Mouse (Mus musculus) lung, embryonic 14.5 days (tissue): ENCODE data around the gene Actrt2. TPM values are rescaled to one million over a fixed set of nuclear protein-coding genes. Genes with fewer than 3 reads are reported as not detected.
A peak's percentile ranks its signal among the peaks of the same experiment; 100 is the strongest.

Experiments
- ATAC-seq: fragments of 200-750 bp; cut with Nextera tagmentation; 2 replicates; pipeline ENCODE4 v1.8.0; 2017; ENCODE audit warnings: mild to moderate bottlenecking, moderate TSS enrichment, moderate library complexity; ENCODE audit not compliant: insufficient read depth
- DNase-seq: peaks from one replicate; pipeline ENCODE4 v3.0.0-alpha.2; 2015
- H3K27ac ChIP-seq: fragments of 300-500 bp; sonication (generic); 2 replicates; pipeline ENCODE4 v1.5.1; 2014; ENCODE audit warnings: low read depth, mild to moderate bottlenecking, moderate library complexity
- H3K27me3 ChIP-seq: fragments of 300-500 bp; sonication (generic); 2 replicates; pipeline ENCODE4 v1.6.1; 2014; ENCODE audit warnings: low read length, control low read depth; ENCODE audit not compliant: insufficient read depth
- H3K36me3 ChIP-seq: fragments of 300-500 bp; sonication (generic); 2 replicates; pipeline ENCODE4 v1.6.1; 2014; ENCODE audit warnings: control low read depth; ENCODE audit not compliant: insufficient read depth
- H3K4me1 ChIP-seq: fragments of 300-500 bp; sonication (generic); 2 replicates; pipeline ENCODE4 v1.6.1; 2014; ENCODE audit warnings: antibody characterized with exemption, control low read depth; ENCODE audit not compliant: insufficient read depth
- H3K4me2 ChIP-seq: fragments of 300-500 bp; sonication (generic); 2 replicates; pipeline ENCODE4 v1.6.1; 2014; ENCODE audit warnings: mild to moderate bottlenecking
- H3K4me3 ChIP-seq: fragments of 300-500 bp; sonication (generic); 2 replicates; pipeline ENCODE4 v1.5.1; 2014; ENCODE audit warnings: low read depth, low read length
- H3K9ac ChIP-seq: fragments of 300-500 bp; sonication (generic); 2 replicates; pipeline ENCODE4 v1.6.1; 2014
- H3K9me3 ChIP-seq: fragments of 300-500 bp; sonication (generic); 2 replicates; pipeline ENCODE4 v1.6.1; 2016; ENCODE audit warnings: low read depth, low read length, control low read depth
- CTCF ChIP-seq: IDR thresholded peaks from 2 replicates; pipeline ENCODE4 v1.5.1; 2016; ENCODE audit warnings: antibody characterized with exemption, low read depth
- WGBS: fragments of 180-500 bp; shearing (Covaris S2); extraction: QIAGEN DNeasy Blood & Tissue Kit; methylation state at CpG from one replicate; pipeline ENCODE4 v1.1.7; 2014; 5-methylcytosine and 5-hydroxymethylcytosine counted together
- polyA plus RNA-seq: library from polyadenylated mRNA; unstranded; fragments of >200 nt; fragmentation: Nextera tagmentation; extraction: Ambion mirVana; gene quantifications from 2 replicates; pipeline ENCODE4 v1.2.1, GENCODE M21; 2014

Actrt2 gene
- polyA plus RNA-seq, 1 experiment from 2014 or later, result not detected

DNA sequence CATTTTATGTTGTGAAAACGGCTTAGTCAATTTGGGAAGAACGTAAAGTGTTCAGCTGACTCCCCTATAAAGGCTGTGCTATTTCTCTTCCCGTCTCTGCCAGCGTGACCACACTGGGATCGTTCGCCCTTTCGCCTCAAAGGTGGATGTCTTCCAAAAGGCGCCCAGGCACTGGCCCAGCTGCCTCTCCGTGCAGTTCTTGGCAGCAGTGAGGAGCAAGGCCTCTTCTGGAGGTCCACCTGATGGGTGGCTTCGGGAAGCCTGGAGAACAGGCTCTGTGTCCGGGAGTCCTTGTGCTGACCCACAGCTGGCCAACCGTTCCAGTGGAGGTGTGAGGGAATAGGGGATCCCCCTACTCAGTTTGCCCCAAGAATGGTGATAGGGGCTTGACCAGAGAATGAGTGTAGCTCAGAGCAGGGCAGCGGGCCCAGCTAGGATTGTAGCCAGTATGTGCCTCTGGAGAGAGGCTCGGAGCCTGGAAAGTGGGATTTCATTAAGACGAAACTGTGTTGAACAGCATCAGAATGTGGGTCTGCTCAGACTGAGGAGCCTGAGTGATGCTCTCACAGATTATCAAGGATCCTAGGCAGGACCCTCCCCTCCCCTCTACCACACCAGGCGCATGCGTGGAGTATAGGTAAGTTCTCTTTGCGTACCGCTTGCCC lies 18.5 kb downstream of the Actrt2 start:
- Histone ChIP-seq H3K27me3 (peaks cover under 1% of the 10 kb centered on the region; the same call in 1 of the 2 replicates), H3K36me3 (no peaks in the 10 kb centered on the region), H3K4me1 (no peaks in the 10 kb centered on the region), H3K27ac (no peak overlapping the region), H3K4me3 (no peak overlapping the region), H3K4me2 (no peak overlapping the region), H3K9ac (no peak overlapping the region), H3K9me3 (peaks cover 4% of the 10 kb centered on the region; the same call in 1 of the 2 replicates)
- WGBS, result 79% methylated on average over 19 of the region's 19 CpGs
- no peak for DNase-seq
- no peak for TF ChIP-seq CTCF
- ATAC-seq, result no peak

DNA sequence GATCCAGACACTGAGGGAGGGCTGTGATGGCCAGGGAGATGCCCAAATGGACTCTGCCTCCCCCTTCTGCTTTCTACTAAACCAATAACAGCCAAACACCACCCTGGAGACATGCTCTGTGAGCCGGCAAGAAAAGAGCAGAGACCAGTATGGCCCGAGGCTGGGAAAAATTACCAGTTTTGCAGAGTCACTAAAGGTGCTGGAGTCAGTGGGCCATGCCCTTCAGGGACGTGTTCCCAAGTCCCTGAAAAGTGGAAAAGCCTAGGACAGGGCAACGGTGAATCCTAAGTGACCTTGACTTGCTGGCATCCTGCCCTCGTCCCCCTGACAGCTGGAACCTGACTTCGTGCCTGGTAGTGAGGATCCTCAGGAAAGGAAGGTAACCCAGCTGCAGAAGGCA lies 25.2 kb downstream of the Actrt2 start:
- no peak for DNase-seq
- Histone ChIP-seq H3K27ac (no peak overlapping the region), H3K4me2 (no peak overlapping the region)

DNA sequence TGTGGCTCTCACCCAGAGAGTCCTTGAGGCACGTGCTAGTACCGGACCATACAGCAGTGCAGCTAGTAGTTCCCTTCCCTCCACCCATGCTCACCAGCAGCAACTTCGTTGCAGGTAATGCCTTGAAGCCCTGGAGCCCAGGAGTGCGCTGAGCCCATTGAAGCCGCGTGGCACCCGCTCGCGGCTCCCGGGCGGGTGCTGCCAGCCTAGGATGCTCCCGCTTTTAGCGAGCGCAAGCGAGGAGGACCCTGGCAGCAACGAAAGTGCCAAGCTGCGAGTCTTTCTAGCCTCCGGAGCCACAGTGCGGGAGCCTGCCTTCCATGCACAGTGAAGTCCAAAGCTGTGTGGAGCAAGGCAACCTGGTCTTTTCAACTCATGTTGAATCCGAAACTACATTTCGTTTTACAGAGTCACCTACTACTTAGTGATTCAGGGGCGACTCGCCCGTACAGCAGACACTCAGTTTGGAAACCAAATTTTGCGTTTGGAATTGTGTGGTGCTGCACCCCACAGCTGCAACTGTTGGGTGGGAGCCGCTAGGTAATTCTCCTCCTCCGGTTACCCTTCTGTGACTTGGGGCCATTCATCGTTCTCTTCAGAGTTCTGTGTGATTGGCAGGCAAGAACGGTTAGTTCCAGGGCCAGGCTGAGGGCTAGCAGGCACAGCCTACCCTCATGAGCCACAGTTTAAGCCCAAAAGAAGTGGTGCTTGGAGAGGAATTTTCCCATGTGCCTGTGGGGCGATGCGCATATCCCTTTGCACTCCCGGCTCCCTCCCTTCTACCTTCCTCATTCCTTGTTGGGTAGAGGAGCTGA lies 26.2 kb downstream of the Actrt2 start:
- DNase-seq (no peak), ATAC-seq (no peak)
- no peaks in the 10 kb centered on the region for H3K9me3 ChIP-seq
- TF ChIP-seq CTCF, result no peak
- no peak overlapping the region for H3K27ac ChIP-seq
- H3K27me3 ChIP-seq, result peaks cover 75% of the 10 kb centered on the region
- H3K9ac ChIP-seq, result no peak overlapping the region
- 3% methylated on average over 32 of the region's 32 CpGs for WGBS
- H3K4me3 ChIP-seq, result peak overlapping the region; percentile 6; the same call in 1 of the 2 replicates
- H3K4me2 ChIP-seq, result peak overlapping the region; percentile 13; the same call in 1 of the 2 replicates
- no peaks in the 10 kb centered on the region for H3K36me3 ChIP-seq
- no peaks in the 10 kb centered on the region for H3K4me1 ChIP-seq

More for the DNA sequence above, 25.2 kb downstream of the Actrt2 start:
- no peak for TF ChIP-seq CTCF
- 11% methylated on average over 6 of the region's 6 CpGs for WGBS
- no peak overlapping the region for H3K4me3 ChIP-seq
- no peak overlapping the region for H3K9ac ChIP-seq
- H3K36me3 ChIP-seq, result no peaks in the 10 kb centered on the region
- peaks cover 66% of the 10 kb centered on the region for H3K27me3 ChIP-seq
- no peaks in the 10 kb centered on the region for H3K4me1 ChIP-seq
- peaks cover 4% of the 10 kb centered on the region; the same call in 1 of the 2 replicates for H3K9me3 ChIP-seq
- no peak for ATAC-seq

DNA sequence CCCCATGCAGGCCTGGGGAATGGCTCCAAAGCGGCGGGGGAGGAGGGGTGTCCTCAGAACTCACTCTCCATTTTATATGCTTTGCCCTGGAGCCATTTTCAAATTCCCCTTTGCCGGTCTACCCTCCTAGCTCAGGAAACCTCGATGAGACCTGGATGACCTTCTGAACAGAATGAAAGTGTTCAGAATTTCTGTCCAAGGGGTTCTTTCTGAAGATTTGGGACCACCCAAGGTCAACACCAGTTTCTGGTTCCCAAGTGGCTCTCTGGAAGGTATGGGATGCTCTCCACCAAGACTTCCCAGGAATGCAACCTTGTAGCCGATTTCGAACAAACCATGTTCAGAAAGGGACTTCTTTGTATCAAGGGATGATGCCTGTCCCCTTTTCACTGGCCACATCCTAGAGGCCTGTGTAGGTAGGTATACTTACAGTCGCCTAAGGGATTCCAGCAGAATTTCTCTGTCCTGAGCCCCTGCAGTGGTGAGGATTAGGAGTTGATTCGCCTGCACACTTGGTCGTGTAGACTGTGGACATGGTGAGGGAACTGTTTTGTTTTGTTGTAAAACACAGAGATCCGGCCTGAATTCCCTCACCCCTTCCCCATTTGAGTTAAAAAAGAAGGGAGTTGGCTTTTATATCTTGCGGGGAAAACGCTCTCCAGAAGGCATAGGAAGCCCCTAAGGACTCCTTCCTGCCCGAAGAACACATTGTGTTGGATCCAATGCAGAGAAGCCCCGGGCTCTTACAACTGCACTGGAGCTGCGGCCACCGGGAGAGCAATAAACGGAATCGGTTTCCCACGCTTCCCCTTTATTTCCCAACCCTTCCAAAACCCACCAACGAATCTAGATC lies 27.0 kb downstream of the Actrt2 start:
- Histone ChIP-seq H3K4me1 (no peaks in the 10 kb centered on the region), H3K27ac (no peak overlapping the region), H3K9ac (no peak overlapping the region), H3K4me3 (no peak overlapping the region), H3K36me3 (no peaks in the 10 kb centered on the region), H3K9me3 (no peaks in the 10 kb centered on the region), H3K4me2 (peak overlapping the region; percentile 4; the same call in 1 of the 2 replicates), H3K27me3 (peaks cover 79% of the 10 kb centered on the region)
- TF ChIP-seq CTCF, result no peak
- WGBS, result 7% methylated on average over 20 of the region's 20 CpGs
- no peak for ATAC-seq
- DNase-seq, result peak; percentile 32

DNA sequence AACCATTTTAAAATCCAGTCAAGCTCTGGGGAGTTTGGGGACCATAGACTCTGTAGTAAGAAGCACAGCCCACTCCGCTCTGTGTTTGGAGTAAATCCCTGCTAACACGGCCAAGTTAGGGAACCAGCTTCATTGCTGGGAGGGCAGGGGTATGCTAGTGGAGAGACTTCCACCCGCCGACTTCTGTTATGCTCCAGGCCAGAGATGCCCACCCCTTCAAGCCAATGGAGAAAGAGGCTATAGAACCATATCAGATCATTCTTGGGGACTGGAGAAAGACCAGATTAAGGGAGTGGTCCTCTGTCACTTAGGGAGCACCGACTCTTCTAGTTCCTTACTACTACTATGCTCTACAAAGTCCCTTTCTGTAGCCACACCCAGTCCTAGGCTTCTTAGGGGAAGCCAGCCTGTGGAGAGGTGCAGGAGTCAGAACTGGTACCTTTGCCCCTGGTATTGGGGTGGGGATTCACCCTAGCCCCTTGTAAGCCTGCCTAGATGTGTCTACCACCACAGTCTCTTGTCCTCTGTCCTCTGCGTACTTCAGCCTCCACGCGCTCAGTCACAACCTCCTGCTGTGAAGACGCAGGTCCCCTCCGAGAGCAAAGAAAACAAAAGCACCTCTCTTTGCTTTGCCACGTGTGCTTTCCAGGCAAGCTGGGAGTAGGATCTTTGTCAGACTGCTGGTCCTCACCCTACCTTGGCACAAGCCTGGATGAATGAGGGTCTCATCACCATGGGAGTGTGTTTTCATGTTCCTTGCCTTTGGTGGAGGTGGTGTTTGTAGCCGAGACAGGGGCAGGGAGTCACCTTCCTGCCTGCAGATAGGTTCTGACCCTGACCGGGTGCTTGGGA lies 27.9 kb downstream of the Actrt2 start:
- Histone ChIP-seq H3K9ac (no peak overlapping the region), H3K4me2 (peak overlapping the region; percentile 90), H3K9me3 (no peaks in the 10 kb centered on the region), H3K27ac (no peak overlapping the region), H3K4me3 (no peak overlapping the region), H3K36me3 (no peaks in the 10 kb centered on the region), H3K27me3 (peaks cover 87% of the 10 kb centered on the region), H3K4me1 (no peaks in the 10 kb centered on the region)
- 11% methylated on average over 13 of the region's 13 CpGs for WGBS
- no peak for TF ChIP-seq CTCF
- ATAC-seq (no peak), DNase-seq (no peak)

DNA sequence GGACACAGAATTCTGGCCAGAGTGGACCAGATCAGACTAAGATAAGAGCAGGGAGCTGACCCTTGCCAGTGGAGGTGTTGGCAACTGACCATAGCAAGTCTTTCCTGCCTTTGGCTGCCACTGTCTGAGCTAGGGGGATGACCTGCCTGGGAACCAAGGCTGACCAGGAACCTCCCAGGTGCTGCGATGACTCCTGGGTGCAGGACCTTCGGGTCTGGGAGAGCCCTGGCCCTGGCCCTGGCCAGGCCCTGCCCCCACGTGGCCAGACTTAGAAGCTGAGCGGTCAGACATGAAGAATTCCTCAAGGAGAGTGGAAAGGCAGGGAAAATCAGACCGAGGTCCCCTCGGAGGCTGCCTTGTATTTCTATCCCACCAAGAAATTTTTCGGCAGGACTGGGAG lies 28.5 kb downstream of the Actrt2 start:
- WGBS, result 5% methylated on average over 7 of the region's 7 CpGs
- H3K4me1 ChIP-seq, result no peaks in the 10 kb centered on the region
- H3K4me2 ChIP-seq, result peak overlapping the region; percentile 90
- peak; percentile 50 for TF ChIP-seq CTCF
- H3K9me3 ChIP-seq, result no peaks in the 10 kb centered on the region
- no peak overlapping the region for H3K9ac ChIP-seq
- H3K36me3 ChIP-seq, result no peaks in the 10 kb centered on the region
- DNase-seq (peak; percentile 38), ATAC-seq (no peak)
- H3K27me3 ChIP-seq, result peaks cover 92% of the 10 kb centered on the region
- H3K27ac ChIP-seq, result no peak overlapping the region
- H3K4me3 ChIP-seq, result no peak overlapping the region
